Mouse (Mus musculus) E14TG2a.4 (cell line): ENCODE data around the gene Il9r.

ENCODE experiments used
- CTCF ChIP-seq: conservative IDR thresholded peaks from 2 replicates; pipeline ENCODE4 v1.5.1; 2014; ENCODE audit warnings: low read length
- NANOG ChIP-seq: IDR thresholded peaks from 2 replicates; pipeline ENCODE4 v1.6.1; 2014; ENCODE audit warnings: borderline replicate concordance, low read length, mixed read lengths
- POU5F1 ChIP-seq: IDR thresholded peaks from 2 replicates; pipeline ENCODE4 v1.6.1; 2014; ENCODE audit warnings: low read length, borderline replicate concordance

DNA sequence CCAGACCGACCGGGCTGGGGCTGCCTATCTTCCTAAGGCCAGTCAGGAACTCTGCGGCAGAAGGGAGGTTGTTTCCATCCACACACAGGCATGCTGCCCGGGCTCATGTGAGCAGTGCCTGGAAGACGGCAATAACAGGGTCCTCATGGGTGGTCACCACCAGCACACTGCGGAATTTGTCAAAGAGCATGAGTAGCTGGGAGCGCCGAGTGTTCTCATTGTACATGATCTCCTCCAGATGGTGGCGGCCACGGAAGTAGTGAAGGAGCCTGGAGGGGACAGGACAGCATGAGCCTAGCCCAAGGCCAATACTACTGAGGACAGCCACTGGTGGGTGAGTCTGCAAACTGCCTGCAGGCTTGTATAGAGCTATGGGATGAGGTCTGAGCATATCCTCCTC, 32.8 kb upstream of the Il9r start:
- TF ChIP-seq CTCF (no peak), NANOG (no peak), POU5F1 (no peak)
